Mouse (Mus musculus) fibroblast of lung, adult 2 months (primary cell): ENCODE data around the gene Gcfc2.
A peak's percentile ranks its signal among the peaks of the same experiment; 100 is the strongest.

Experiments
- DNase-seq: peaks from one replicate; pipeline ENCODE4 v3.0.0-alpha.2; 2011; ENCODE audit warnings: low read depth

Gcfc2 gene

DNA sequence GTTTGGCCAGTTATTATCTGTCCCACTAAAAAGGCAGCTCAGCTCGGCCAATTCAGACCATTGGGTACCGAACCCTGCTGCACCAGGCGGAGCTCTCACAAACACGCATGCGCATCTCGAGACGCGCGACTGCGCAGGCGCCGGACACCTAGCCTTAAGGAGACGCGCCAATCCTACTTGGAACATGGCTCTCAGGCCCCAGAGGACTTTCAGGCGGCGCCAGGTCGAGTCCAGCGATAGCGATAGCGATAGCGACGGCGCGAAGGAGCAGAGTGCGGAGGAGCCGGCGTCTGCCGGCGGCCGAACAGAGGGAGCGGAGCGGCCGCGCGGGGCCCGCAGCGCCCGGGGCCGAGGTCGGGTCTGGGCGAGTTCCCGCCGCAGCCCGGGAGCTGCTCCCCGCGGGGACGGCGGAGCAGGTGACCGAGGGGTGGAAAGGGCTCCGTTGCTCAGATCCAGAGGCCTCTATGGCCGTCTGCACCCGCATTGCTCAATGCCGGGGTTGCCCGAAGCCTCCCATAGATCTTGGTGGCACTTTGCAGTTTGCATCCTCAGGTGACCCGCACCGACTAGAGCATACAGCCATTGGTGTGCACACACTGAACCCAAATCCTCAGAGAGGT lies at the start of gene Gcfc2:
Gcfc2 (plus strand) TSS at position 147 of the 620 bp plus-strand sequence.
- DNase-seq, result peak; percentile 80

DNA sequence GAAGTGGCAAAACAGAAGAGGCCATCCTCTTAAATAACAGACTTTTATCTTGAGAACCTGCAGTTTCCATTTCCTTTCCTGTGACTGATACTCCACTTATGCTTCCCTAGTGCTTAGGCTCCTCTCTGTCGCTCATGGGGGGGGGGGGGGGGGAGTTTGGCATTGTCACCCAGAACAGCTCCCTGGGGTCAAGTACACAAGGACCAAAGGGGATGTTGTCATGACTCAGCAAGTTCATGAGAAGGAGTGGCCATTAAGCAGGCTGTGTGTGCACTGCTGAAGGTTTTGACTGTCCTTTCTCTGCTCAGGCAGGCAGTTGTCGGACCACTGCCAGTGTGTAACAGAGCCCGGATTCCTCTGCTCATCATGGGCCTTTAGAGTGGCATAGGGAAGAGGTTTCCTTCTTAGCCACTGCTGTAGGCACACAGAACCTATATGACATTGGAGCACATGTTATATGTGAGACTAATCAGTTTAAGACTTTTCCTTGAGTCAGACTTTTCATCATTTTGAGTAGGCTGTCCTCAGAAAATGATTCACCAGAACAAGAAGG lies 27.7 kb upstream of the Gcfc2 start:
- no peak for DNase-seq

- DNase-seq, result no peak
Observed at GRCm38 (mm10) chr6:81910302-81910855, 13.1 kb upstream of the Gcfc2 start.

DNA sequence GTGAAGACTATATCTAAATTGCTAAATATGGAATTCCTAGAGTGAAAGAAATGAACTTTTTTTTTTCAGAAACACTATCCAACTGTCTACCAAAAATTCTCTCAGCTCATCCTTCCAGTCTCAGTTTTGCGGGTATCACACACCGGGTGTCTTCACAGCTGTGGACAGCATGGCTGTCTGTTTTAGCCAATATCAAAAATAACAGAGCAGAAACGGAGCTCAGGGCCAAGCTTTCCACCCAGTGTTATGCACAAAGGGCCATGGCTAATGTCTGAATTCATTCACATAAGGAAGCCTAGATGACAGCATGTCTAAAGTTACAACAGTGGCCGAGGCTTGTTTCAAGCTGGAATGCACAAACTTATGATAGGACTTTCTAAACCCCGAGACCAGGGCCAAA lies 12.2 kb upstream of the Gcfc2 start:
- no peak for DNase-seq

- no peak for DNase-seq
Observed at GRCm38 (mm10) chr6:81911713-81912112, 11.8 kb upstream of the Gcfc2 start.

DNA sequence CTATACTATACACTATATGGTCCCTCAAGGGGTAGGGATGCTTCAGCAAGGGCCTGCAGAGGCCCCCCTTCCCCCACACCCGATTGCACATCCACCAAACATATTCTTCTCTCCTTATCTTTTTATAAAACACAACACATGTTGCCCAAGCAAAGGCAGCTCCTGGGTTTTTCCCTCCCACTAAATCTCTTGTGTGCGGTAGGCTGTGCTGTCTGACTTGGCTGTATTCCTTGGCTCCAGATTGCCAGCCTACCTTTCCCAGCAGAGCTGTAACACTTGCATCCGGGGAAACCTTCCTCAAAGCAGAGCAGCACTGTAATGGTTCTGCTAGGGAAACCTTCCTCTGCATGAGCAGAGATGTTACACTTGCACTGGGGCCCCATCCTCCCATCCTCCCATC lies 11.3 kb upstream of the Gcfc2 start:
- DNase-seq, result no peak

DNA sequence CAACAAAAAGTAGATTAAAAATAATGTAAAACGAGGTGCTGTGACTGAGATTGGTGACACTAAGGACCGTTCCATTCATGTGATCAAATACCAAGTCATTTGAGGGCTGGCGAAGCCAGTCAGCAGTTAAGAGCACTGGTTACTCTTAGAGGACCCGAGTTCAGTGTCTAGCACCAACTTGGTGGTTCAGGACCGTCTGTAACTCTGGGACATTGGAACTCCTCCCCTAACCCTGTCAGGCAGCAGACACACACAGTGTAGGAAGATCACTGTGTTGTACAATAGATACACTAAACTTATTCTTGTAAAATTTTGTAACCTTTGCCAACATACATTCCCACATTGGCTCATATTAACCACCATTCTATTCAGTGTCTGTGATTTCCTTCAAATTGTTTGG lies 835 bp downstream of the Gcfc2 start:
- DNase-seq, result no peak

DNA sequence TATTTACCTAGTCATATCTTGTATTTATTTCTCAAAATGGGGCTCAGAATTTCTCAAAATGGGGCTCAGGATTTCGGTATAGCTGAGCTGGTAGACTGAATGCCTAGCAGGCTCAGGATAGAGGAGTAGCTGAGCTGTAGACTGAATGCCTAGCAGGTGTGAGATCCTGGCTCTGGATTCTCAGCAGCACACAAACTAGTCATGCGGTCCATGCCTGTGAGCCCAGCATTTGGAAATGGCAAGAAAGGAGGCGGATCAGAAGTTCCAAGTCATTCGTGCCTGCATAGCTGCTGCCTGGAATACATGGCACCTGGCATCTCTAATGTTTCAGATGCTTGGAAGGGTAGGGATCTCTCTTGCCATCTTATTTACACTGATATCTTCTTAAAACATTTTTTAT lies 5.9 kb downstream of the Gcfc2 start:
- DNase-seq, result no peak

DNA sequence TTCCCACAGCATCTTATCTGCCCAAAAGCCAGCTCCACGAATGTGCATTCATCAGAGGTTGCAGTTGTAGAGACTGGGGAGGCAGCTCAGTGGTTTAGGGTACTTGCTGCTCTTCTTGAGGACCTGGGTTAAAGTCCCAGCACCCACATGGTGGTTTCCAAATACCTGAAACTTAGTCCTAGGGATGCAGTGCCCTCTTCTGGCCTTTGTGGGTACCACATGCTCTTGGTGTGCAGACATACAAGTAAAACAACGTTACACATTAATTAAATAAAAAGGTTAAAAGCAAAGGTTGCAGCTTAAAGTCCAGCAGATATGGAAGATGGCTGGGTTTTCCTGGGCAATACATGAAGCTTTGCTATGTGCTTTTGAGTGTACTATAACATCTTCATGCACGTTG lies 9.8 kb downstream of the Gcfc2 start:
- DNase-seq, result no peak

GRCm38 (mm10) chr6:81941718-81942117 lies 18.2 kb downstream of the Gcfc2 start:
- DNase-seq, result no peak

- DNase-seq, result peak; percentile 25
Observed at GRCm38 (mm10) chr6:81943281-81943680, 19.8 kb downstream of the Gcfc2 start.

- no peak for DNase-seq
Observed at GRCm38 (mm10) chr6:81944432-81944831, 21.0 kb downstream of the Gcfc2 start.

DNA sequence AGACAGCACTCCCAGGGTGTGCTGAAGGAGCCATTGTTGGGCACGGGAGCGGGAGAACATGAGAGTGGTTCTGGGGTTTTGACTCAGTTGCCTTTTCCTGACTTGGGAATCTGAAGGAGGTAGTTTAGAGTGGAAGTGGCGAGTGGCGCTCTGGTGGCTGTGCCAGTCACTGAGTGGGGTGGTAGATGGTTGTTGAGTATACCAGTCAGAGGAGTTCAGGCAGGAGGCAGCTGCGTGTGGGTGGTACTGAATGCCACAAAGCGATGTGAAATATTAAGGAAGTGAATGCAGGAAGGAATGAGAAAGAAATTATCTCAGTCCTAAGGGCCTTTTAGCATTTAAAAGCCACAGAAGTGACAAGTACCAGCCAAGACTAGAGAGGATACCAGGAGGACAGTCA lies 23.4 kb downstream of the Gcfc2 start:
- no peak for DNase-seq

DNA sequence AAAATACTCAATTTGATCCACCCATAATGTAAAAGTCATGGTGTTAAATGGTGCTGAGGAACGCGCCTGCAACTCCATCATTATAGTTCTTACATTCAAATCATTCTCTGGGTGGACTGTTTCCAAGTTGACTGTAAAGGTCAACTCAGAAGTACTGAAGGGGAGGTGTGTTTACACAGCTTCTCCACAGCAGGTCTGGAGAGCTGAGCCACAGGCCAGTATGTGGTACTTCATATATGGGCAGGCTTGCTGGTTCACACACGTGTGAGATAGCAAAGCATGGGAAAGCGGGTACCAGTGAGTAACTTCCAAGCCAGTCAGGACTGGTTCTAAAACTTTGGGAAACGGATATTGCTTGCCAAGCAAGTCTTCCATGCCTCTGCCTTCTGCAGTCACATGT lies 31.7 kb downstream of the Gcfc2 start:
- DNase-seq, result no peak

DNA sequence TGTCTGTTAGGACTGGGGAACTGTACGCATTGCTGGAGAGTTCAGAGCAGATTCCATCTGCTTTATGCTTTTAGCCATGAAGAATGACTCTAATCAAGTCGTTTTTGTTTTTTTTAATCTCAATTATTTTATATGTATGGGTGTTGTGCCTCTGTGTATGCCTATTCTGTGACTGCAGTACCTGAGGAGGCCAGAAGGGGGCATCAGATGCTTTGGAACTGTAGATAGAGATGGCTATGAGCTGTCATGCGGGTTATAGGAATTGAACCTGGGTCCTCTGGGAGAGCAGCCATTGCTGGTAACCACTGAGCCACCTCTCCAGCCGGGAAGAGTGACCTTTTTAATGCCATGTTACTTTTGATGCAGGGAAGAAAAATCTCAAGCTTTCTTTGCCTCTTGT lies 32.9 kb downstream of the Gcfc2 start:
- DNase-seq, result no peak

DNA sequence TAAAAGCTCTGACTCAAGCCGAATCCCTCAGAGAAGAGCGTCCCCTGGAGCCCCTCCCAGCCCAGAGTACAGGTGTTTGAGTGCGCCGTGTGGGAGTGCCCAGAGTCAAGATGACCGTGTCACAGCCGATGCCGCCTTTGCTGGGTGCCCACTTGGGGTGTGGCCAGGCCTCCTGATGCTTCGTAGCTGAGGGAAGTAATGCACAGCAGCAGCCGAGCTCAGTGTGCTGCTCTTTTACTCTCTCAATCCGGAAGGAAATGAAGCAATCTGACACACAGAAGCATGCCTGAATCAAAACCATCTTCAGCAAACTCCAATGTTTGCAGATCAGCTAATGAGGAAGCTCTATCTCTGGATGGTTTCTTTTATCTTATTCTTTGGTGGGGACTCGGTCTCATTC lies 34.5 kb downstream of the Gcfc2 start:
- no peak for DNase-seq

DNA sequence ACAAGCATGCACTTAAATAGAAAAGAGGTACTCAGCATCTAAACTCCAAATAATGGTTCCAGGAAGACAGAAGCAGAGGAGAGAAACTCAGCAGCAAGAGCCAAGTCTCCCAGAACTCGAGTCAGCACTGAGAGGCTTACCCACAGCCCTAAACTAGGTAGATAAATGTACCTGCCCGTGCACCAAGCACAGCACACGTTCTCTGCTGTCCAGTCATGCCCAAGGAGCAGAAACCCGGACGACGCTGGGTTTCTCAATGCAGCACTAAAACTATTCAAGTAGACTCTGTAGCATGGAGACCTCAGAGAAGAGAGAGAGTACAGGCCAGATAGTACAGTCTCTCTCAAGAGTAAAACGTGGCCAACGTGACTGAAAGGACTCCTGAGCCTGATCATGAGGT lies 36.4 kb downstream of the Gcfc2 start:
- DNase-seq, result no peak

DNA sequence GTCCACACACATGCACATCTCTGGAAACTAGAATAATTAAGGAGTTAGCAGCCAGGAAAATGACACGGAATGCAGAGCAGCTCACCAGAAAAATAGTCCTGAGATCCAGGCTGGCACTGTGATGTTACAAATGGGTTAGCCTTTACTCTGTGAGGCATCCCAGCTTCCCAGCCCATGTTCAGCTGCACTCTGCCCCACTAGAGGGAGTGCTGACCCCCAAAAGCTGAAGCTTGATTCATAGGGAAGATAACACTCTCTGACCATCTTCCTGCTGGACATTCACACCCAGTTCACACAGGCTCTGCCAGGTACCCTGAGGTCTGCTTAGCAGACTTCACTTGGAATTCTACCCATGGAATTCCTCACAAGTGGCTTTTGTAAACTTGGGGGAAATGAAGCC lies 36.8 kb downstream of the Gcfc2 start:
- DNase-seq, result no peak

GRCm38 (mm10) chr6:81965296-81966067 lies 42.0 kb downstream of the Gcfc2 start, which contains the start of gene Mrpl19:
Mrpl19 (minus strand) TSS chr6:81965958.
- DNase-seq, result peak; percentile 73

- no peak for DNase-seq
Observed at GRCm38 (mm10) chr6:81966068-81966544, 42.6 kb downstream of the Gcfc2 start.

- DNase-seq, result no peak
Observed at GRCm38 (mm10) chr6:81971196-81971595, 47.7 kb downstream of the Gcfc2 start.

- DNase-seq, result no peak
Observed at GRCm38 (mm10) chr6:81972595-81972994, 49.1 kb downstream of the Gcfc2 start.
